Comparison of ENCODE assay signal across 17 mouse cellular contexts in genomic region chr7:114350968-114351367, GRCm38 (mm10).
"Had no signal": no experiment of that assay in that cellular context is flagged by ENCODE, and none has a peak within 500 bp of the region (broad histone marks: within the 10 kb centered on the region; RNA-seq: fewer than 3 reads in every experiment).

No protein-coding gene starts in this region.

- H3K4me3 ChIP-seq: intestine, embryonic 15.5 days; limb, embryonic 12.5 days; liver, embryonic 13.5 days; midbrain, embryonic 10.5 days; myocyte; neural tube, embryonic 15.5 days; stomach, embryonic 15.5 days had no signal

- H3K4me2 ChIP-seq: intestine, embryonic 15.5 days; limb, embryonic 12.5 days; liver, embryonic 13.5 days; neural tube, embryonic 15.5 days; stomach, embryonic 15.5 days had no signal

- H3K27ac ChIP-seq: intestine, embryonic 15.5 days; limb, embryonic 12.5 days; liver, embryonic 13.5 days; midbrain, embryonic 10.5 days; neural tube, embryonic 15.5 days; stomach, embryonic 15.5 days had no signal

- H3K9ac ChIP-seq: intestine, embryonic 15.5 days; limb, embryonic 12.5 days; liver, embryonic 13.5 days; liver, postnatal 0 days; neural tube, embryonic 15.5 days; stomach, embryonic 15.5 days had no signal

- ATAC-seq: intestine, embryonic 15.5 days; liver, postnatal 0 days had no signal

- H3K9me3 ChIP-seq: intestine, embryonic 15.5 days; limb, embryonic 12.5 days; liver, embryonic 13.5 days; midbrain, embryonic 10.5 days; neural tube, embryonic 15.5 days; stomach, embryonic 15.5 days had no signal

- H3K27me3 ChIP-seq: intestine, embryonic 15.5 days; limb, embryonic 12.5 days; liver, embryonic 13.5 days; neural tube, embryonic 15.5 days; stomach, embryonic 15.5 days had no signal

- DNase-seq: kidney, adult 18-20 months; kidney, postnatal 10 days; kidney, postnatal 4 days; liver; liver, embryonic 13.5 days; liver, postnatal 0 days; lung, postnatal 36 days; midbrain, embryonic 14.5 days; right cerebral cortex, adult 18-20 months; right cerebral cortex, postnatal 4 days; thymus, postnatal 4 days had no signal

- H3K4me1 ChIP-seq: intestine, embryonic 15.5 days; limb, embryonic 12.5 days; liver, embryonic 13.5 days; midbrain, embryonic 10.5 days; neural tube, embryonic 15.5 days; stomach, embryonic 15.5 days had no signal

- H3K36me3 ChIP-seq: intestine, embryonic 15.5 days; limb, embryonic 12.5 days; liver, embryonic 13.5 days; midbrain, embryonic 10.5 days; neural tube, embryonic 15.5 days; stomach, embryonic 15.5 days had no signal
